Mouse (Mus musculus): Measurements from ENCODE around the gene Nup210l.

- no peak for TF ChIP-seq CTCF (conservative IDR thresholded peaks at IDR 0.05; ENCODE audit: low read length)
- TF ChIP-seq POU5F1 (IDR thresholded peaks at IDR 0.05; ENCODE audit: borderline replicate concordance, low read length): no peak
Measured at GRCm38 (mm10) chr3:90247630-90247959, 143.7 kb downstream of the Nup210l start.

Data from E14TG2a.4 (cell line).